Mouse (Mus musculus) liver, postnatal 0 days (tissue): ENCODE results near the gene Selenow.

ENCODE experiments used
- CTCF ChIP-seq: sonication (generic); IDR thresholded peaks from 2 replicates; pipeline ENCODE4 v1.5.1; 2016; ENCODE audit warnings: antibody characterized with exemption, low read depth
- EP300 ChIP-seq: IDR thresholded peaks from 2 replicates; pipeline ENCODE4 v1.6.1; 2016; ENCODE audit warnings: antibody characterized with exemption, low read depth, mild to moderate bottlenecking

DNA sequence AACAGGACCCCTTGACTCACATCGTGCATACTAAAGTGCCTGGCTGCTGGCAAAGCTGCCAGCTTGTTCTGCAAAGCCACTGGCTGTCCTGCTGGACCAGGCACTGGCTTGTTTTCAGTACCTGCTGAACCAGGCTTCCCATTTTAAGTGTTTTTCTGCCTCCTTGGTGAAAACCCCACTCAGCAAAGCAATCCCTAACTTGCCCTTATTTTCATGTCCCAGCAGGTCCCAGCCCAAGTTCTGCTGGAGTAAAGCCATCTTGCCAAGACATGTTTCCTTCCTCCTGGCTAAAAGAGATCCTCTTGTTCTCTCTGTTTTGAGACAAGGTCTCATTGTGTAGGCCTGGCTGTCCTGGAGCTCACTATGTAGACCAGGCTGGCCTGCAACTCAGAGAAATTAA, 22.1 kb upstream of the Selenow start:
- no peak for TF ChIP-seq CTCF
- TF ChIP-seq EP300, result no peak
